Mouse (Mus musculus) liver, postnatal 0 days (tissue): ENCODE measurements at regions not wholly inside any gene's neighbourhood (a gene's known extent, or its start where the extent isn't known, plus 50 kb on each side); places are given as distances from the start of the nearest gene placed in this dataset.

Experiments
- ATAC-seq: fragments of 200-750 bp; cut with Nextera tagmentation; 2 replicates; pipeline ENCODE4 v1.8.0; 2017; ENCODE audit warnings: mild to moderate bottlenecking, moderate library complexity
- DNase-seq: peaks from one replicate; pipeline ENCODE4 v3.0.0-alpha.2; 2016
- H3K27ac ChIP-seq: fragments of 300-500 bp; sonication (generic); 2 replicates; pipeline ENCODE4 v1.5.1; 2014; ENCODE audit warnings: antibody characterized with exemption, moderate library complexity, mild to moderate bottlenecking, low read depth
- H3K27me3 ChIP-seq: fragments of 300-500 bp; sonication (generic); 2 replicates; pipeline ENCODE4 v1.6.1; 2014; ENCODE audit warnings: low read length, control low read depth, mixed read lengths; ENCODE audit not compliant: insufficient read depth
- H3K36me3 ChIP-seq: fragments of 300-500 bp; sonication (generic); replicated peaks from 2 replicates; pipeline ENCODE4 v1.6.1; 2014; ENCODE audit warnings: mild to moderate bottlenecking, control low read depth, low read length, moderate library complexity, mixed read lengths; ENCODE audit not compliant: insufficient read depth
- H3K4me1 ChIP-seq: fragments of 300-500 bp; sonication (generic); 2 replicates; pipeline ENCODE4 v1.6.1; 2014; ENCODE audit warnings: antibody characterized with exemption, mild to moderate bottlenecking, control low read depth; ENCODE audit not compliant: insufficient read depth
- H3K4me2 ChIP-seq: fragments of 300-500 bp; sonication (generic); 2 replicates; pipeline ENCODE4 v1.6.1; 2014; ENCODE audit warnings: low read depth, mild to moderate bottlenecking, low read length, moderate library complexity, mixed read lengths
- H3K4me3 ChIP-seq: fragments of 300-500 bp; sonication (generic); 2 replicates; pipeline ENCODE4 v1.5.1; 2014; ENCODE audit warnings: low read depth, low read length
- H3K9ac ChIP-seq: fragments of 300-500 bp; sonication (generic); replicated peaks from 2 replicates; pipeline ENCODE4 v1.6.1; 2014; ENCODE audit warnings: mild to moderate bottlenecking, moderate library complexity
- H3K9me3 ChIP-seq: fragments of 300-500 bp; sonication (generic); 2 replicates; pipeline ENCODE4 v1.6.1; 2016; ENCODE audit warnings: mild to moderate bottlenecking, control low read depth, low read length, mixed read lengths
- CTCF ChIP-seq: sonication (generic); IDR thresholded peaks from 2 replicates; pipeline ENCODE4 v1.5.1; 2016; ENCODE audit warnings: antibody characterized with exemption, low read depth
- EP300 ChIP-seq: IDR thresholded peaks from 2 replicates; pipeline ENCODE4 v1.6.1; 2016; ENCODE audit warnings: antibody characterized with exemption, low read depth, mild to moderate bottlenecking
- WGBS: fragments of 180-500 bp; shearing (Covaris S2); extraction: QIAGEN DNeasy Blood & Tissue Kit; methylation state at CpG from one replicate; pipeline ENCODE4 v1.1.7; 2014; ENCODE audit not compliant: insufficient replicate concordance; 5-methylcytosine and 5-hydroxymethylcytosine counted together

- no peaks in the 10 kb centered on the region for H3K4me1 ChIP-seq
- no peak for DNase-seq
- 80% methylated on average over 8 of the region's 8 CpGs for WGBS
- no peak overlapping the region for H3K9ac ChIP-seq
- no peak for TF ChIP-seq EP300
- no peak for TF ChIP-seq CTCF
- no peak overlapping the region for H3K4me2 ChIP-seq
- ATAC-seq = no peak
- no peaks in the 10 kb centered on the region for H3K9me3 ChIP-seq
- H3K27ac ChIP-seq = no peak overlapping the region
- H3K36me3 ChIP-seq = no peaks in the 10 kb centered on the region
- no peak overlapping the region for H3K4me3 ChIP-seq
- no peaks in the 10 kb centered on the region for H3K27me3 ChIP-seq
Observed at GRCm38 (mm10) chr14:96760591-96760990, 241.7 kb upstream of the Klhl1 start.

GRCm38 (mm10) chr14:96733211-96733610 lies 214.3 kb upstream of the Klhl1 start:
- no peaks in the 10 kb centered on the region for H3K27me3 ChIP-seq
- no peaks in the 10 kb centered on the region for H3K9me3 ChIP-seq
- WGBS = 75% methylated on average over 4 of the region's 4 CpGs
- no peak for TF ChIP-seq EP300
- TF ChIP-seq CTCF = no peak
- no peak overlapping the region for H3K4me2 ChIP-seq
- no peak overlapping the region for H3K9ac ChIP-seq
- no peak overlapping the region for H3K4me3 ChIP-seq
- no peaks in the 10 kb centered on the region for H3K36me3 ChIP-seq
- no peak overlapping the region for H3K27ac ChIP-seq
- no peaks in the 10 kb centered on the region for H3K4me1 ChIP-seq
- no peak for ATAC-seq
- no peak for DNase-seq

GRCm38 (mm10) chr14:96697086-96697485 lies 178.2 kb upstream of the Klhl1 start:
- no peak overlapping the region for H3K4me2 ChIP-seq
- no peaks in the 10 kb centered on the region for H3K36me3 ChIP-seq
- no peak overlapping the region for H3K27ac ChIP-seq
- TF ChIP-seq CTCF (no peak), EP300 (no peak)
- no peaks in the 10 kb centered on the region for H3K4me1 ChIP-seq
- no peak overlapping the region for H3K9ac ChIP-seq
- no peaks in the 10 kb centered on the region for H3K27me3 ChIP-seq
- DNase-seq (no peak), ATAC-seq (no peak)
- no peak overlapping the region for H3K4me3 ChIP-seq
- H3K9me3 ChIP-seq = no peaks in the 10 kb centered on the region

DNA sequence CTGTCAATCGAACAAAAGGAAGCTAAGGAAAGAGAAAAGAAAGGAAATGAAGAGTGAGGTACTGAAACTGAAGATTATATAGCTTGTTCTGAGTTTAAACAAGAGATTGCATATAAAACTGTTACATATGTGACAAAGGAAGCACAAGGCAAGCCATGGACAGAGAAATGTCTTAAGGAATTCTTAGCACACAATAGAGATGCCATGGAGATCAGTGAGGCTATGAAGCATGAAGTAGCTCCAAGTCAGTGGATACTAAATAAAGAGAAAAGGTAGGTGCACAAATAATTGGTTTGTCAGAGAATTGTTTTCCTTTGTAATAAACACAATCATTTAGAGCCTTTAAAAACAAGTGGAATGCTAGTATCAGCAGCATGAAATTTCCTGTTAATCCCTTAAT lies 172.0 kb upstream of the Klhl1 start:
- H3K9ac ChIP-seq = no peak overlapping the region
- 28% methylated on average over 1 of the region's 1 CpGs for WGBS
- no peak overlapping the region for H3K27ac ChIP-seq
- no peaks in the 10 kb centered on the region for H3K27me3 ChIP-seq
- TF ChIP-seq CTCF (no peak), EP300 (no peak)
- H3K36me3 ChIP-seq = no peaks in the 10 kb centered on the region
- DNase-seq = no peak
- no peaks in the 10 kb centered on the region for H3K4me1 ChIP-seq
- H3K4me2 ChIP-seq = no peak overlapping the region
- no peaks in the 10 kb centered on the region for H3K9me3 ChIP-seq
- H3K4me3 ChIP-seq = no peak overlapping the region
- no peak for ATAC-seq

GRCm38 (mm10) chr14:96683943-96684342 lies 165.0 kb upstream of the Klhl1 start:
- Histone ChIP-seq H3K9ac (no peak overlapping the region), H3K36me3 (no peaks in the 10 kb centered on the region), H3K4me3 (no peak overlapping the region), H3K4me1 (no peaks in the 10 kb centered on the region), H3K27ac (no peak overlapping the region), H3K27me3 (no peaks in the 10 kb centered on the region), H3K9me3 (no peaks in the 10 kb centered on the region), H3K4me2 (no peak overlapping the region)
- WGBS = 59% methylated on average over 5 of the region's 5 CpGs
- DNase-seq = no peak
- no peak for TF ChIP-seq CTCF
- TF ChIP-seq EP300 = no peak
- no peak for ATAC-seq

DNA sequence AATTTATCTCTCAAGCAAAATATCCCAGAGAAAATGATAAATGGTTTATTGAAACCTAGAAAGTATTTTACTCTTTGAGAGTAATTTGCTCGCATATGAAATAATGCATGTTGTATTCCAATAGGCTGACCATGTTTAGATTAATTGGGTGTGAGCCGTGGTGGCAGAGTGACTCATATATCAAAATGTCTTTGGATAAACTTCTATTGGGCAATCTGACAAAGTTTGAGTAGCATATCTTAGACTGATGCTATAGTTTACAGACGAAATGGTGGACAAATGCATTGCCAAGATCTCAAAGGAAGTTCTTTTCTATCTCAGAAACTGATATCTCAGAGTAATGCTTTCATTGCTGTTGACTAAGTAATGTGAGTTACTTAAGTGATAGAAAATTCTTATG lies 162.8 kb upstream of the Klhl1 start:
- DNase-seq (no peak), ATAC-seq (no peak)
- Histone ChIP-seq H3K4me3 (no peak overlapping the region), H3K27me3 (no peaks in the 10 kb centered on the region), H3K9me3 (no peaks in the 10 kb centered on the region), H3K36me3 (no peaks in the 10 kb centered on the region), H3K27ac (no peak overlapping the region), H3K4me2 (no peak overlapping the region), H3K4me1 (no peaks in the 10 kb centered on the region), H3K9ac (no peak overlapping the region)
- TF ChIP-seq CTCF (no peak), EP300 (no peak)
- WGBS = 65% methylated on average over 3 of the region's 3 CpGs

DNA sequence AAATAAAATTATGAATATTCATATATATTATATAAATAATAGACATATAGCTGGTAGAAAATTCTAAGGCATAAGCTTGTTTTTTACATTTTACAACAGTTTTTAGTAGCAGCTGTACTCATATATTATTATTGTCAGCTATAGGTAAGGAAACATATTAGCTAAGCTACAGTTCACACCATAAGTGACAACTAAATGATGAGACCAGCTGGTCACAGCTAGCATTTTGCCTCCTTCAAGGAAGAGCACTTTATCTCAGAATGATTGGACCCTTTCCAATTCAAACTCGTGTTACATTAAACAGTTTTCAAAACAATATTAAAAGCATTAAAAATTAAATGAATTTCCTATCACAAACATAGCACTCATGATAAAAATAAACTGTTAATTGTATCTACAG lies 157.3 kb upstream of the Klhl1 start:
- H3K9ac ChIP-seq = no peak overlapping the region
- H3K9me3 ChIP-seq = no peaks in the 10 kb centered on the region
- no peak for DNase-seq
- H3K4me3 ChIP-seq = no peak overlapping the region
- no peaks in the 10 kb centered on the region for H3K27me3 ChIP-seq
- H3K4me2 ChIP-seq = no peak overlapping the region
- no peak overlapping the region for H3K27ac ChIP-seq
- WGBS = 62% methylated on average over 1 of the region's 1 CpGs
- H3K36me3 ChIP-seq = no peaks in the 10 kb centered on the region
- TF ChIP-seq CTCF = no peak
- no peak for TF ChIP-seq EP300
- H3K4me1 ChIP-seq = no peaks in the 10 kb centered on the region
- no peak for ATAC-seq
